Mouse (Mus musculus): ENCODE measurements around the gene Otogl. TPM values are rescaled to one million over a fixed set of nuclear protein-coding genes. Genes with fewer than 3 reads are reported as not detected.
A peak's percentile ranks its signal among the peaks of the same experiment; 100 is the strongest.

Otogl gene
- total and polyA plus RNA-seq, 2 experiments from 2014 or later = 0.04 to 0.22 TPM

DNA sequence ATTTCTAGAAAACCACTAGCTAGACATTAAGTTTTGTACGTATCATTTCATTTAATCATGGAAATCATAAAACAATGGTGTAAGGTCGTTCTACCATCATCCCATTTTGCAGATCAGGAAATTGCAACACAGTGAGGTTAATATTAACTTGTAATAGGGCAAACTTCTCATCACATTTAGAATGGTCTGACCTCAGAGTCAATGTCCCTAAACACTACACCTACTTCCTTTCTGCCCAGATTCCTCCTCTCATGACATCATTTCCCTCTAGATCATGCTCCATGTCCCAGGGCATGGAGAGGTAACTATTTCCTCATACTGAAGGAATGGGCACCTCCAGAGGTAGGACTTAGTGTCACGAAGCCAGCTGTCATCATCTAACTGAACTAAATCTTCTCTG, 22.1 kb upstream of the Otogl start:
- Histone ChIP-seq H3K36me3 (ENCODE audit: insufficient read depth, low read length) (no peaks in the 10 kb centered on the region), H3K4me2 (ENCODE audit: low read depth, low read length, poor library complexity, severe bottlenecking) (no peak overlapping the region), H3K4me1 (ENCODE audit: insufficient read depth, low read length) (no peaks in the 10 kb centered on the region), H3K27me3 (ENCODE audit: insufficient read depth, low read length) (no peaks in the 10 kb centered on the region), H3K9ac (replicated peaks; ENCODE audit: low read length, poor library complexity, severe bottlenecking) (no peak overlapping the region), H3K9me3 (ENCODE audit: low read length) (no peaks in the 10 kb centered on the region), H3K4me3 (ENCODE audit: low read depth, low read length) (no peak overlapping the region), H3K27ac (ENCODE audit: low read depth, low read length) (no peak overlapping the region)
- 90% methylated on average over 3 of the region's 3 CpGs for WGBS
- DNase-seq (ENCODE audit: low spot score) (no peak), ATAC-seq (ENCODE audit: low FRiP score) (no peak)
- TF ChIP-seq CTCF (IDR thresholded peaks at IDR 0.05) = no peak

DNA sequence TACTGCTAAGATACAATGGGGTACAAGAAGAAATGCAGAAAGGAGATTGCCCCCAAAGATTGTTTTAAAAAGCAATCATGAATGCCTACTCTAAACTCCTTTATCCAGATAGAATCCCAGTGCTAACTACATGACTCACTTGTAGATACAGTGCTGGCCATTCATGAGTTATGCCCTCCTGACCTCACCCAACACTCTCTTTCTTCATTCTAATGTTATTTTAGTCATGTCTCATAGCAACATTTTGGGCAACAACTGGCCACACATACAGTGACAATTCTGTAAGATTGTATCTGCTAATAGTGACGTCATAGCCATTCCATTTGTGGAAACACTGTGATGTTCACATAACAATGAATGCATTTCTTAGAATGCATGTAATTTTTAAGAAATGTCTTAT, 21.6 kb upstream of the Otogl start:
- no peak for TF ChIP-seq CTCF (IDR thresholded peaks at IDR 0.05)
- Histone ChIP-seq H3K27ac (ENCODE audit: low read depth, low read length) (no peak overlapping the region), H3K27me3 (ENCODE audit: insufficient read depth, low read length) (no peaks in the 10 kb centered on the region), H3K9me3 (ENCODE audit: low read length) (no peaks in the 10 kb centered on the region), H3K4me2 (ENCODE audit: low read depth, low read length, poor library complexity, severe bottlenecking) (no peak overlapping the region), H3K4me1 (ENCODE audit: insufficient read depth, low read length) (no peaks in the 10 kb centered on the region), H3K36me3 (ENCODE audit: insufficient read depth, low read length) (no peaks in the 10 kb centered on the region), H3K9ac (replicated peaks; ENCODE audit: low read length, poor library complexity, severe bottlenecking) (no peak overlapping the region), H3K4me3 (ENCODE audit: low read depth, low read length) (no peak overlapping the region)
- ATAC-seq (ENCODE audit: low FRiP score) (no peak), DNase-seq (ENCODE audit: low spot score) (no peak)
- 96% methylated on average over 1 of the region's 1 CpGs for WGBS

DNA sequence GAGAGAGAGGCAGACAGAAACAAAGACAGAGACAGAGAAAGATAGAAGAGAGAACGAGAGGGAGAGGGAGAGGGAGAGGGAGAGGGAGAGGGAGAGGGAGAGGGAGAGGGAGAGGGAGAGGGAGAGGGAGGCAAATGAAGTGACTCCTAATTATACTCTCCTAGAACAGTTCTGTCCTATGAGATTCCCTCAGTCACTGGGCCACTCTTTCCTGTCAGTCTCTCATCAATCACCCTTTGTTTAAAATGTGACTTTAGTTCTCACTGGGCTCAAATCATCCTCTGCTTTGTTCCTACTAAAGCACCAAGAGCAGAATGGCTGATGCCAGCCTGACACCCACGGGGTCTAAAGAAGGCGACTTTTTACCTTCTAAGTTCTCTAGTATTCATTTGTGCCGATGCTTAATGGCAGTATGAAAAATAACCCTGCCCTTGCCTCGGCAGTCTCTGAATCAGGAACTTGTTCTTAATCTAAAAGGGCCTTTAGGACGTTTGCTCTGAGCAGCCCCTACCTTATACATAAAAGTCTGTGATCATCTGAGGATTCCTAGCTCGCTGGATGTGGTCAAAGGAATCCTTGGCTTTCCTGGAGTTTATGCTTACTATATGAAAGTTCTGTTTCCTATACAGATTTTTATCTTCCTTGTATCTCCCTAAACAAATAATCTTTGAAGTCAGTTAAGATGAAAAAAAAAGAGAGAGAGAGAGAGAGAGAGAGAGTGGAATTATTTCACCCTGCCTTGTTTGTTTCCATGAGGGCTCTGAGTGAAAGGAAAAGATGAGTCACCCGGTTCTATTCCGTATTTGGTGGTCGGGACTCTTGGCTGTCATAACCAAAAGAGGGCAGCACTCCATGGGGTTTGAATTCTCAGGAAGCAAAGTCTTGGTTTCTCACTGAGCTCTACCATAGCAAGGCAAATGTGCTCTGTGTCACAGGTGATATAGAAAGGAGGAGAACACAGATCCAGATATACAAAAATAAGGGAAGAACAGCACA, 20.2 kb upstream of the Otogl start:
- 33% methylated on average over 9 of the region's 10 CpGs for WGBS
- no peak for ATAC-seq (ENCODE audit: low FRiP score)
- H3K9ac ChIP-seq (replicated peaks; ENCODE audit: low read length, poor library complexity, severe bottlenecking) = no peak overlapping the region

DNA sequence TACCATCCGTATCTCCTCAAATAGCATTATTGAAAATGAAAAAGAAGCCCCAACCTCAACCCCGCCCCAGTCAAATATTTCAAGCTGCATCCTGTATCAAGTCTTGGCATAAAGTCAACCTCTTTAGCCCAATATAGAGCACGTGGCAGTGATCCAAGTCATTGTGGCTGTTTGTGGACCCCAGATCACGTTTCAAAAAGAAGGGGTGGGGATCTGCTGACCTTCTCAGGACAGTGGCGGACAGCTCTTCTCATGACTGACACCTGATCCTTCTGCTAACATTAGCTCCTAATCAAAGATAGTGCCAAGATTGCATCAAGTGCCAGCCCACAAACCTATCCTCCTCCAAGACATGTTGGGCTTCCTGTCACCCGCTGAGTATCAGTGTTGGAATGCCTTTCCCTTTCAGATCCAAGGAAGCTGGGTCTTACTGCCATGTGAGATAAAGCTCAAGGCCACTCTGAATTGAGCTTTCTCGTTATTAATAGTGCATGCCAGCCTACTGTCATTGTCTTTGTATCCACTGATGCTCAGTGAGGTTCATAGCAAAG, 18.6 kb upstream of the Otogl start:
- Histone ChIP-seq H3K4me3 (ENCODE audit: low read depth, low read length) (no peak overlapping the region), H3K36me3 (ENCODE audit: insufficient read depth, low read length) (no peaks in the 10 kb centered on the region), H3K27ac (ENCODE audit: low read depth, low read length) (no peak overlapping the region), H3K27me3 (ENCODE audit: insufficient read depth, low read length) (no peaks in the 10 kb centered on the region), H3K9ac (replicated peaks; ENCODE audit: low read length, poor library complexity, severe bottlenecking) (no peak overlapping the region), H3K4me2 (ENCODE audit: low read depth, low read length, poor library complexity, severe bottlenecking) (no peak overlapping the region), H3K4me1 (ENCODE audit: insufficient read depth, low read length) (no peaks in the 10 kb centered on the region), H3K9me3 (ENCODE audit: low read length) (no peaks in the 10 kb centered on the region)
- 69% methylated on average over 7 of the region's 7 CpGs for WGBS
- TF ChIP-seq CTCF (IDR thresholded peaks at IDR 0.05) = no peak
- no peak for DNase-seq (ENCODE audit: low spot score)
- no peak for ATAC-seq (ENCODE audit: low FRiP score)

More for the DNA sequence above, 20.2 kb upstream of the Otogl start:
- Histone ChIP-seq H3K27ac (ENCODE audit: low read depth, low read length) (no peak overlapping the region), H3K9me3 (ENCODE audit: low read length) (no peaks in the 10 kb centered on the region), H3K36me3 (ENCODE audit: insufficient read depth, low read length) (no peaks in the 10 kb centered on the region), H3K4me1 (ENCODE audit: insufficient read depth, low read length) (no peaks in the 10 kb centered on the region), H3K4me2 (ENCODE audit: low read depth, low read length, poor library complexity, severe bottlenecking) (no peak overlapping the region), H3K27me3 (ENCODE audit: insufficient read depth, low read length) (no peaks in the 10 kb centered on the region), H3K4me3 (ENCODE audit: low read depth, low read length) (no peak overlapping the region)
- DNase-seq (ENCODE audit: low spot score) = peak; percentile 82
- peak; percentile 79 for TF ChIP-seq CTCF (IDR thresholded peaks at IDR 0.05)

DNA sequence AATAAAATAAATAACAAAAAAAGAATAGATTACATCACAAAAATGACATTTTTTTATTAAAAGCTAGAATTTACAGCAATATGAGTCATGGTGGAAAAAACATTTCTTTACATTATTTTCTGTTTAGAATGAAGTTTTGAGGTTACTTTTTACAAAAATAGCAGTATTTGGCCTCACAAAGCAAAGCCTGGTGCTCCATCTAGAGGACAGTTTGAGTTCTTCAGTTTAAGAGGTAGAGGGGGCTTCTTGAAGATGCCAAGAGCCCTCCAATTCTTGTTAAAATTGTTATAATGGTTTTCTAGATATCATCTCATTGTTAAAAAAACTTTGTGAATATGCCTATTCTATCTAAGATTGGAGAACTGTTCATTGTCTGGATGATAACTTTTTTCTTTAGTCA, 13.4 kb upstream of the Otogl start:
- Histone ChIP-seq H3K9ac (replicated peaks; ENCODE audit: low read length, poor library complexity, severe bottlenecking) (no peak overlapping the region), H3K27me3 (ENCODE audit: insufficient read depth, low read length) (no peaks in the 10 kb centered on the region), H3K36me3 (ENCODE audit: insufficient read depth, low read length) (no peaks in the 10 kb centered on the region), H3K4me3 (ENCODE audit: low read depth, low read length) (no peak overlapping the region), H3K4me1 (ENCODE audit: insufficient read depth, low read length) (no peaks in the 10 kb centered on the region), H3K27ac (ENCODE audit: low read depth, low read length) (no peak overlapping the region), H3K9me3 (ENCODE audit: low read length) (no peaks in the 10 kb centered on the region), H3K4me2 (ENCODE audit: low read depth, low read length, poor library complexity, severe bottlenecking) (no peak overlapping the region)
- DNase-seq (ENCODE audit: low spot score) (peak; percentile 58), ATAC-seq (ENCODE audit: low FRiP score) (no peak)
- TF ChIP-seq CTCF (IDR thresholded peaks at IDR 0.05) = peak; percentile 77

DNA sequence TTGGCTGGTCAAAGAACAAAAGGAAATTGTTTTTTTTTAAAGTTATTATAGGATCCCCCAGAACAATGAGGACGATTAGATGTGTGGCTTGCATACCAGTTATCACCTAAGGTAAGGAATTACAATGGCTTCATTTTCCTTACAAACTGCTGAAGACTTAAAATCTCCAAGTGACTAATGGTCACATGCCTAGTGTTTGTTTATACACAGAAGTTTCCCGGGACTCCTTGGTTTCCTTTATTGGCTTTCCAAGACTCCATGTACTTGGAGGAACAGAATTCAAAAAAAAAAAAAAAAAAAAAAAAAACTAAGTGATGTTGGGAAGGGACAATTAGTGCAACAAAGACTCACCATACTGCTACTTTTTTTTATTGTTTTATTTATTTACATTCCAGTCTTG, 11.9 kb upstream of the Otogl start:
- Histone ChIP-seq H3K4me1 (ENCODE audit: insufficient read depth, low read length) (no peaks in the 10 kb centered on the region), H3K9me3 (ENCODE audit: low read length) (no peaks in the 10 kb centered on the region), H3K27me3 (ENCODE audit: insufficient read depth, low read length) (no peaks in the 10 kb centered on the region), H3K4me3 (ENCODE audit: low read depth, low read length) (no peak overlapping the region), H3K4me2 (ENCODE audit: low read depth, low read length, poor library complexity, severe bottlenecking) (no peak overlapping the region), H3K36me3 (ENCODE audit: insufficient read depth, low read length) (no peaks in the 10 kb centered on the region), H3K9ac (replicated peaks; ENCODE audit: low read length, poor library complexity, severe bottlenecking) (no peak overlapping the region), H3K27ac (ENCODE audit: low read depth, low read length) (no peak overlapping the region)
- ATAC-seq (ENCODE audit: low FRiP score) (no peak), DNase-seq (ENCODE audit: low spot score) (no peak)
- 60% methylated on average over 2 of the region's 2 CpGs for WGBS
- no peak for TF ChIP-seq CTCF (IDR thresholded peaks at IDR 0.05)

Measured in midbrain, postnatal 0 days (tissue).